12 mouse cellular contexts compared by ENCODE assay signal in the genomic region with DNA sequence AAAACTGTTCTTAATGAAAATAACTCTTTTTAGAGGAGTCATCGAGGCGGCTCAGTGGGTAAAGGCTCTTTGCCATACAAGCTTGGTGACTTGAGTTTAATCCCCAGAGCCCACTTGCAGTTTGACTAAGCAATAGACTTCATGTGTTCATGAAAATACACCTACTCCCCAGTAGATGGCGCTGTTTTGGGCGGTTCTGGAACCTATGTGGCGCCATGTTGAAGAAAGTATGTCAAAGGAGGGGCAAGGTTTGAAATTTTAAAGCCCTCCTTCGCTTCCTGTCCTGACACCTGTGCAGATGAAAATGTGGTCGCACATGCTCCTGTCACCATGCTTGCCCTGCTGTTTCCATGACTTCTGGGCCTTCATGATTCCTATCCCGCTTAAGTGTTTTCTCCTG. TPM values are rescaled to one million over a fixed set of nuclear protein-coding genes. Genes with fewer than 3 reads are reported as not detected.
DNase-seq lines count a peak whose midpoint lies in the region; TF ChIP-seq lines count a peak whose summit lies in the region.
"Had no signal": no experiment of that assay in that cellular context is flagged by ENCODE, and none has a peak within 500 bp of the region (broad histone marks: within the 10 kb centered on the region; RNA-seq: fewer than 3 reads in every experiment).

No protein-coding gene starts in this region.

- H3K27ac ChIP-seq in kidney, adult 2 months (ENCODE audit: insufficient read depth, low read depth, low read length), result no peak overlapping the region
- H3K27ac ChIP-seq: embryonic facial prominence, embryonic 12.5 days; heart, embryonic 15.5 days; midbrain, embryonic 13.5 days; stomach, embryonic 15.5 days had no signal

- no peak for DNase-seq in kidney, adult 2 months
- DNase-seq in kidney, postnatal 10 days, result no peak
- peak; percentile 34 for DNase-seq in thymus, postnatal 25 days
- DNase-seq in thymus, adult 18-20 months, result no peak
- DNase-seq in brain, embryonic 14.5 days (ENCODE audit: low read depth), result no peak
- no peak for DNase-seq in frontal cortex, postnatal 10 days (ENCODE audit: low spot score in 2 of 2)
- DNase-seq in ovary, postnatal 10 days (ENCODE audit: low spot score), result no peak
- DNase-seq: kidney, adult 9 months had no signal

- peak; percentile 29; the same call in 1 of the 2 replicates for TF ChIP-seq CTCF in kidney, adult 2 months (conservative IDR thresholded peaks at IDR 0.05; ENCODE audit: insufficient read depth, insufficient read length, low read depth, low read length)
- TF ChIP-seq CTCF in brain, embryonic 14.5 days (IDR thresholded peaks at IDR 0.05; ENCODE audit: borderline replicate concordance, extremely low read depth, insufficient read depth, insufficient read length), result peak; percentile 43; the same call in 1 of the 2 replicates

- no peak for TF ChIP-seq POLR2A in kidney, adult 2 months (IDR thresholded peaks at IDR 0.05; ENCODE audit: low read depth, low read length)
- TF ChIP-seq POLR2A in brain, embryonic 14.5 days (IDR thresholded peaks at IDR 0.05; ENCODE audit: borderline replicate concordance, extremely low read depth, insufficient read depth, insufficient read length, poor library complexity, severe bottlenecking), result no peak

- H3K4me1 ChIP-seq in kidney, adult 2 months (ENCODE audit: control insufficient read depth, insufficient read depth, low read length), result no peaks in the 10 kb centered on the region
- H3K4me1 ChIP-seq: embryonic facial prominence, embryonic 12.5 days; heart, embryonic 15.5 days; midbrain, embryonic 13.5 days; stomach, embryonic 15.5 days had no signal

- WGBS in kidney, adult 2 months, result 67% methylated on average over 8 of the region's 8 CpGs

- H3K4me3 ChIP-seq in kidney, adult 2 months (ENCODE audit: insufficient read depth, low read depth, low read length), result no peak overlapping the region
- H3K4me3 ChIP-seq: embryonic facial prominence, embryonic 12.5 days; heart, embryonic 15.5 days; midbrain, embryonic 13.5 days; stomach, embryonic 15.5 days had no signal

- H3K36me3 ChIP-seq in kidney, adult 2 months (ENCODE audit: control insufficient read depth, insufficient read depth, low read length), result no peaks in the 10 kb centered on the region
- H3K36me3 ChIP-seq: embryonic facial prominence, embryonic 12.5 days; heart, embryonic 15.5 days; midbrain, embryonic 13.5 days; stomach, embryonic 15.5 days had no signal

- H3K27me3 ChIP-seq in kidney, adult 2 months (replicated peaks; ENCODE audit: control insufficient read depth, insufficient read depth, low read length), result no peaks in the 10 kb centered on the region
- H3K27me3 ChIP-seq: embryonic facial prominence, embryonic 12.5 days; heart, embryonic 15.5 days; midbrain, embryonic 13.5 days; stomach, embryonic 15.5 days had no signal

RNA-seq across cellular contexts. Expression of a gene that starts 19.2 kb away (rescaled TPM):
- 0.29 and 2.8 TPM in 2 replicates for polyA plus RNA-seq in kidney, adult 2 months (2012; rRNA removed)
- polyA plus RNA-seq in brain, embryonic 14.5 days (2012; rRNA removed), result 0.92 and 1.0 TPM in 2 replicates
- polyA plus RNA-seq: midbrain, embryonic 13.5 days had no signal

RNA-seq across cellular contexts. Expression of a gene that starts 29.3 kb away (rescaled TPM):
- 52.8 and 60.0 TPM in 2 replicates for polyA plus RNA-seq in kidney, adult 2 months (2012; rRNA removed)
- polyA plus RNA-seq in brain, embryonic 14.5 days (2012; rRNA removed), result 6.9 and 10.1 TPM in 2 replicates

RNA-seq across cellular contexts. Expression of a gene that starts 39.5 kb away (rescaled TPM):
- 2.4 and 7.0 TPM in 2 replicates for polyA plus RNA-seq in kidney, adult 2 months (2012; rRNA removed)
- polyA plus RNA-seq in brain, embryonic 14.5 days (2012; rRNA removed), result 1.2 and 1.3 TPM in 2 replicates

RNA-seq across cellular contexts. Expression of a gene that starts 39.5 kb away (rescaled TPM):
- not detected in 2 replicates for polyA plus RNA-seq in kidney, adult 2 months (2012; rRNA removed)
- 0.03 TPM in 1 of 2 replicates, not detected in the other for polyA plus RNA-seq in brain, embryonic 14.5 days (2012; rRNA removed)
- polyA plus RNA-seq: embryonic facial prominence, embryonic 12.5 days; heart, embryonic 15.5 days; midbrain, embryonic 13.5 days; stomach, embryonic 15.5 days had no signal

RNA-seq across cellular contexts. Expression of a gene that starts 55.7 kb away (rescaled TPM):
- 183 and 196 TPM in 2 replicates for polyA plus RNA-seq in kidney, adult 2 months (2012; rRNA removed)
- 596 and 633 TPM in 2 replicates for polyA plus RNA-seq in brain, embryonic 14.5 days (2012; rRNA removed)
